Mouse (Mus musculus) hindbrain, embryonic 16.5 days (tissue): ENCODE data around the gene F9. TPM values are rescaled to one million over a fixed set of nuclear protein-coding genes. Genes with fewer than 3 reads are reported as not detected.

ENCODE experiments used
- ATAC-seq: fragments of 200-750 bp; cut with Nextera tagmentation; 2 replicates; pipeline ENCODE4 v1.8.0; 2017; ENCODE audit warnings: moderate TSS enrichment, moderate library complexity
- H3K27ac ChIP-seq: fragments of 300-500 bp; sonication (generic); 2 replicates; pipeline ENCODE4 v1.5.1; 2014; ENCODE audit warnings: low read depth, mild to moderate bottlenecking, control low read depth, low read length, moderate library complexity
- H3K27me3 ChIP-seq: fragments of 300-500 bp; sonication (generic); replicated peaks from 2 replicates; pipeline ENCODE4 v1.6.1; 2014; ENCODE audit warnings: low read length; ENCODE audit not compliant: control insufficient read depth, insufficient read depth
- H3K36me3 ChIP-seq: fragments of 300-500 bp; sonication (generic); 2 replicates; pipeline ENCODE4 v1.6.1; 2014; ENCODE audit warnings: mild to moderate bottlenecking, low read length, moderate library complexity, mixed read lengths; ENCODE audit not compliant: control insufficient read depth, insufficient read depth
- H3K4me1 ChIP-seq: fragments of 300-500 bp; sonication (generic); 2 replicates; pipeline ENCODE4 v1.6.1; 2014; ENCODE audit warnings: low read depth, low read length; ENCODE audit not compliant: control insufficient read depth, insufficient read depth
- H3K4me2 ChIP-seq: fragments of 300-500 bp; sonication (generic); 2 replicates; pipeline ENCODE4 v1.6.1; 2014; ENCODE audit warnings: mild to moderate bottlenecking, low read length, control low read depth, moderate library complexity
- H3K4me3 ChIP-seq: fragments of 300-500 bp; sonication (generic); 2 replicates; pipeline ENCODE4 v1.5.1; 2014; ENCODE audit warnings: mild to moderate bottlenecking, low read length, control low read depth, moderate library complexity
- H3K9ac ChIP-seq: fragments of 300-500 bp; sonication (generic); 2 replicates; pipeline ENCODE4 v1.6.1; 2014; ENCODE audit warnings: low read depth, mild to moderate bottlenecking, control low read depth, low read length, moderate library complexity
- H3K9me3 ChIP-seq: fragments of 300-500 bp; sonication (generic); 2 replicates; pipeline ENCODE4 v1.6.1; 2014; ENCODE audit warnings: mild to moderate bottlenecking, low read length, moderate library complexity; ENCODE audit not compliant: control insufficient read depth
- WGBS: fragments of 180-500 bp; shearing (Covaris S2); extraction: QIAGEN DNeasy Blood & Tissue Kit; methylation state at CpG from one replicate; pipeline ENCODE4 v1.1.7; 2014; 5-methylcytosine and 5-hydroxymethylcytosine counted together
- polyA plus RNA-seq: library from polyadenylated mRNA; unstranded; fragments of >200 nt; fragmentation: Nextera tagmentation; extraction: Ambion mirVana; gene quantifications from 2 replicates; pipeline ENCODE4 v1.2.1, GENCODE M21; 2015

The F9 gene
- polyA plus RNA-seq, 1 experiment from 2014 or later: not detected

DNA sequence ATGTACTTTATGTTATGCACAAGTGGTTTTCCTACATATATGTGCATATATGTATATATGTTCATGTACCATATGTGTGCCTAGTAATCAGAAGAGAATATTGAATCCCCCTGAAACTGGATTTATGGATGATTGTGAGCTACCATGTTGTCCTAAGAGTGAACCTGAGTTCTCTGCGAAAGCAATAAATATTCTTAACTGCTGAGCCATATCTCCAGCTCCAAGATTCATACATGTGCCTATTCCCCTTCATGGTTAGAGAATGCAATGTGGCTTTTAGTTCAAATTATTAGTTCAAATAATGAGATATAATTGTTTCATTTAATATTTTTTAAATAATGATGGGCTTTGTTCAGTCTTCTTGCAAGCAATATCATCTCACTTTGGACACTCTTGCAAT, 55.5 kb downstream of the F9 start:
- Histone ChIP-seq H3K36me3 (no peaks in the 10 kb centered on the region), H3K9me3 (no peaks in the 10 kb centered on the region), H3K9ac (no peak overlapping the region), H3K4me1 (no peaks in the 10 kb centered on the region), H3K4me2 (no peak overlapping the region), H3K4me3 (no peak overlapping the region), H3K27me3 (no peaks in the 10 kb centered on the region), H3K27ac (no peak overlapping the region)
- no peak for ATAC-seq
- 87% methylated on average over 1 of the region's 1 CpGs for WGBS

DNA sequence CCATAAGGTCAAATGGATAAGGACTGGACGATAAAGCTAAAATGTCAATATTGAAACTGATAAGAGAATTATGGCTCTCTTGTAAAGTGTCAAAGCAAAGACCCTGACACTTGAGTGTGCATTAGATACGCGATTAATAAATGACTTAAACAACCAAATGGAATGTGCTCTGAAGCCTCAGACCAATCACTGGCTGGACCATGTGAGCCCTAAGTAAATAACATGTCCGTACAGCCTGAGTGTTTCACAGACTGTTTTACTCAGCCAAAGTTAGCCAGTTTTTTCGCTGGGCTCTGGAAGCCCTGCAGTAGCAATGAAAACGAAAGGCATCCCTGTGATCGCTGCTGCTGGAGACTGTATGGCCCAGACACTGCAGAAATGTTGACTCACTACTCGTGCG, 55.9 kb downstream of the F9 start:
- Histone ChIP-seq H3K9ac (no peak overlapping the region), H3K9me3 (no peaks in the 10 kb centered on the region), H3K4me2 (no peak overlapping the region), H3K4me3 (no peak overlapping the region), H3K27ac (no peak overlapping the region), H3K4me1 (no peaks in the 10 kb centered on the region), H3K36me3 (no peaks in the 10 kb centered on the region), H3K27me3 (no peaks in the 10 kb centered on the region)
- no peak for ATAC-seq
- 91% methylated on average over 9 of the region's 9 CpGs for WGBS

DNA sequence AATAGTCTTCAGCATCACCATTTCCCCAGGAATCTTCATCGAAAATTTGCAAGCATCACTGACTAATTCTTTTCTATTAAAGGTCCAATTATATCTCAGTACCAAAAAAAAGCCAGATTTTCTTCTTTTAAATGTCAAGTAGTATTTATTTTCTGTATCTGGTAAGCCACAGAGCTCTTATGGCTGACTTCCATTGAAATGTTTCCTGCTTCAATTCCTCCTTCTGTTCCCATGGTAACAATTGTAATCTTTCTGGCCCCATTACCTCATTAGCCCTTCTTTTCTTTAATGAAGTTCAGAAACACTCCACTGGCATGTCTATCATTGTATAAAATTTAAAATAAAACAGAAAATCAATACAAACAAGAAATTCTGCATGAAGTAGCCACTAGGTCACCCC, 76.1 kb downstream of the F9 start:
- Histone ChIP-seq H3K27me3 (no peaks in the 10 kb centered on the region), H3K4me2 (no peak overlapping the region), H3K9me3 (no peaks in the 10 kb centered on the region), H3K27ac (no peak overlapping the region), H3K36me3 (no peaks in the 10 kb centered on the region), H3K4me3 (no peak overlapping the region), H3K4me1 (no peaks in the 10 kb centered on the region), H3K9ac (no peak overlapping the region)
- no peak for ATAC-seq
- WGBS: 67% methylated on average over 1 of the region's 1 CpGs

Other genes starting within 250 kb of the F9 start
- 2.9 and 3.1 TPM in 2 replicates for gene Mcf2, start 179.6 kb downstream of the F9 start, polyA plus RNA-seq